Mouse (Mus musculus): ENCODE results near the gene Slc41a2. TPM values are rescaled to one million over a fixed set of nuclear protein-coding genes. Genes with fewer than 3 reads are reported as not detected.

Slc41a2 gene
- total RNA-seq, 1 experiment from 2014 or later, result 7.0 TPM

- no peak for ATAC-seq (replicated peaks; ENCODE audit: insufficient number of reproducible peaks, low FRiP score, low TSS enrichment, poor library complexity, severe bottlenecking)
These were observed 76.4 kb downstream of the Slc41a2 start for GRCm38 (mm10) chr10:83261264-83261663.

DNA sequence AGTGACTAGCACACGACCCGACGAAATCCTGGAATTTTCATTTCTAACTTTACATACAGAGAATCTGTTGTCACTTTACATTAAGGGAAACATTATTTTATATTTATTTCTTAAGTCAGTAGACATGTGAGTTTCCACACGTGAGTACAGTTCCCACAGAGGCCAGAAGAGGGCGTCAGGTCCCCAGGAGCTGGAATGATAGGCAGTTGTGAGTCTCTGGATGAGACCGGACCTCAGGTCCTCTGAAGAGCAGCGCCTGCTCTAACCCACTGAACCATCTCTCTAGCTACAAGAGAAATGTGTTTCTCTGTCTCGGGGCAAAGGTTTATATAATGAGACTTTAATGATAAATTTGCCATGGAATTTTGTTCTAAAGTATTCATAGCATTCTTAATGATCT, 86.3 kb downstream of the Slc41a2 start:
- ATAC-seq (replicated peaks; ENCODE audit: insufficient number of reproducible peaks, low FRiP score, low TSS enrichment, poor library complexity, severe bottlenecking), result no peak

DNA sequence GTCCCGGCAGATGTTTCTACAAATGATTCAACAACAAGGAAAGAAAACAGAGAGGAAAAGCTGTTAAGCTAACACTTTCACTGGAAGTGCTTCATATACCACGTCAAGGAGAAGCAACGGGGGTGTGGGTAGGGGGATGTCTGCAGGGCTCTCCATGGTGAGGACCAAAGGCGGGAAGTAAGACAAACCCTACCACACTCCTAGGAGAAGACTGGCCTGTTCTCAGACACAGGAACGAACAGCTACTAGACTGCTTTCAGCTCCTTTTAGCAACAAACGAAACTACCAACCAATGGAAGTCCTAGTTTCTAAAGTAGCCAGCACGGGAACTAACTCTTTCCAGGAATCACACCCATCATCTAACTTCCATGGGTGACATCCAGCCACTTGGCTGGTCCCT, 89.6 kb downstream of the Slc41a2 start:
- no peak for ATAC-seq (replicated peaks; ENCODE audit: insufficient number of reproducible peaks, low FRiP score, low TSS enrichment, poor library complexity, severe bottlenecking)

DNA sequence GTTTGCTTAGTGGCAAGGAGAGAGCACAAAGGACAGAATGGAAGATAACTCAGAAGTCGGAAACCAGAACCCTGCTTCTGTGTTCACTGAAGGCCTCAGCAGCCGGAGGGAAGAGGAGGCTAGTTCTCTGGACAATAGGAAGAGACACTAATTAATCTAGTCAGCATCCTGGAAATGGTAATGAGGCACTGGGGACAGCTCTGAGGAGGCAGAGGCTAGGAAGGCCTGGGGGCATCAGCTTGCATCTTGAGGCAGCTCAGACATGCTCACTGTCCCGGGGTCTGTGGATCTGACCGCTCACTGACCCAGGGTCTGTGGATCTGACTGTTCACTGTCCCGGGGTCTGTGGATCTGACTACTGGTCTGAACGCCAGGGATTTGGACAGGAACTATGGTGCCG, 92.0 kb downstream of the Slc41a2 start:
- no peak for ATAC-seq (replicated peaks; ENCODE audit: insufficient number of reproducible peaks, low FRiP score, low TSS enrichment, poor library complexity, severe bottlenecking)

GRCm38 (mm10) chr10:83244131-83244530, 93.6 kb downstream of the Slc41a2 start:
- no peak for ATAC-seq (replicated peaks; ENCODE audit: insufficient number of reproducible peaks, low FRiP score, low TSS enrichment, poor library complexity, severe bottlenecking)

DNA sequence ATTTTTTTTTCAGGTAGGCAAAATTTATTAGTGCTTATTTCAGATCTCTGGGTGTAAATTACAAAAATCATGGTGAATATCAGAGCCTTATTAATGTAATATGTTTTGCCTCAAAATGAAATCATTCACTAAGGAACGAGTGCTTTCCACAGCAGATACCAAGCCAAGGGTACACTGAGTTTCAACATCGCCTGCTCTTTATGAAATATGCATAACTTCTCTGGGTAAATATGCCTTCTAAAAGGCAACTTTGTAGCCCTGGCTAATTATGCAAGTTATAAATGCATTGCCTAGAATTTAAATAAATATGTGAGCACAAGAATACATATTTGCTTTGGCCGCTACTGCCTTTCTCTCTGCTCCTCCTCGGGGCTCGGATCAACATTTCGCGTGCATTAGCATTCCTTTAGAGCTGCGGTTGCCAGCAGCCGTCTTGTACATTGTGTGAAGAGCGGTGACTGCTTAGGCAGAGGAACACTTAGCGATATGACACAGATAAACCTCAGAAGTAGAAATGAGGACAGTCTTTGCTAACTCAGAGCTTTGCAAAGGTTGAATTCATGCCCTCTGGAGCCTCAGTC, 95.5 kb downstream of the Slc41a2 start:
- ATAC-seq (replicated peaks; ENCODE audit: insufficient number of reproducible peaks, low FRiP score, low TSS enrichment, poor library complexity, severe bottlenecking), result no peak

DNA sequence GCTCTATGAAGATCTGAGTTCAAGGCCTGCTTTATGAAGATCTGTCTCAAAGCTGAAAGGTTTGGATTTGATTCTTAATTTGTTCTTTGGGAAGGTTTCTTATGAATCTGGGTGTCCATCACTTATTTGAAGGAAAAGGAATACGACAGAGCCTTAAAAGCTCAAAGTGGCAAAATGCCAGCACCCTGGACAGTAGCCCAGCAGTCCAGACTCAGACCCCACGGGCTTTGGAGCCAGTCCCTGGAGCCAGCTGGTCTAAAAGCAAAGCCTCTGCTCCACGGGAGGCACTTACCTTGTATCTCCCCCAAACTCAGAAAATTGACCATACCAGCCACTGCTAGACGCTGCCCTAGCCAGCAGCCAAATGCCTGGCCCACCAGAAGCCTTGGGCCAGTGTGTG, 103.3 kb downstream of the Slc41a2 start:
- ATAC-seq (replicated peaks; ENCODE audit: insufficient number of reproducible peaks, low FRiP score, low TSS enrichment, poor library complexity, severe bottlenecking), result no peak

DNA sequence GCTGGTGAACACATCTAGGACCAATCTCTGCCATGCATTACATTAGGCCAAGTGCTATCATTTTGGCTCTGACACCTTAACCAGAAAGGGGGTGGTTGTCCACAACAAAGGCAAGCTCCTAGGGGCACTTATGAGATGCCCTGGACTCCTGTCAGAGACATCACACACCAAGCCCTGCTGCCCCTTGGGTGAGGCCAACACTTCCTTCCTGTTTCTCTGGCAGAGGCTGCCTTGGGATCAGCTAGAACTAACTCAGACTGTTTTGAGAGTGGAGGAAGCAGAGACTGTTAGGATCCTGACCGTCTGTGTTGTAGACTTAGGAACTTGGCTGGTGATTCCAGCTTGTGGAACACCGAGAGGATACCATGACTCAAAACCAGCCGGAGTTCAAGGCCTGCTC, 103.7 kb downstream of the Slc41a2 start:
- no peak for ATAC-seq (replicated peaks; ENCODE audit: insufficient number of reproducible peaks, low FRiP score, low TSS enrichment, poor library complexity, severe bottlenecking)

- ATAC-seq (replicated peaks; ENCODE audit: insufficient number of reproducible peaks, low FRiP score, low TSS enrichment, poor library complexity, severe bottlenecking), result no peak
These were observed 109.1 kb downstream of the Slc41a2 start for GRCm38 (mm10) chr10:83228626-83229025.

DNA sequence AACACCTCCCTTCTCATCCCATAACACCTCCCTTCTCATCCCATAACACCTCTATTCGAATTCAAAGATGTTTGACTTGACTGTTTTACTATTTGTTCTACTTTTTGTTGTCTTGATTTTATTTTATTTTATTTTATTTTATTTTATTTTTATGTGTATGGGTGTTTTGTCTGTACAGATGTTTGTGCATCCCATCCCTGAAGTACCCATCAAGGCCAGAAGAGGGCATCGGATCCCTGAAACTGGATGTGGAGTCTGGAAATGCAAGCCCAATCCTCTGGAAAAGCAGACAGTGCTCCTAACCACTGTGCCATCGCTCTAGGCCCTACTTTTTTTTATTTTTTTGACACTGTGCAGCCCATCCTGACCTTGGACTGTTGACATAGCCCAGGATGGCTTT, 112.7 kb downstream of the Slc41a2 start:
- no peak for ATAC-seq (replicated peaks; ENCODE audit: insufficient number of reproducible peaks, low FRiP score, low TSS enrichment, poor library complexity, severe bottlenecking)

GRCm38 (mm10) chr10:83220847-83221246, 116.8 kb downstream of the Slc41a2 start:
- ATAC-seq (replicated peaks; ENCODE audit: insufficient number of reproducible peaks, low FRiP score, low TSS enrichment, poor library complexity, severe bottlenecking), result no peak

GRCm38 (mm10) chr10:83220217-83220616, 117.5 kb downstream of the Slc41a2 start:
- ATAC-seq (replicated peaks; ENCODE audit: insufficient number of reproducible peaks, low FRiP score, low TSS enrichment, poor library complexity, severe bottlenecking), result no peak

GRCm38 (mm10) chr10:83219729-83220128, 118.0 kb downstream of the Slc41a2 start:
- peak; percentile 55; the same call in 1 of the 2 replicates for ATAC-seq (replicated peaks; ENCODE audit: insufficient number of reproducible peaks, low FRiP score, low TSS enrichment, poor library complexity, severe bottlenecking)

GRCm38 (mm10) chr10:83218778-83219177, 118.9 kb downstream of the Slc41a2 start:
- ATAC-seq (replicated peaks; ENCODE audit: insufficient number of reproducible peaks, low FRiP score, low TSS enrichment, poor library complexity, severe bottlenecking), result no peak

- no peak for ATAC-seq (replicated peaks; ENCODE audit: insufficient number of reproducible peaks, low FRiP score, low TSS enrichment, poor library complexity, severe bottlenecking)
These were observed 120.4 kb downstream of the Slc41a2 start for GRCm38 (mm10) chr10:83217256-83217655.

DNA sequence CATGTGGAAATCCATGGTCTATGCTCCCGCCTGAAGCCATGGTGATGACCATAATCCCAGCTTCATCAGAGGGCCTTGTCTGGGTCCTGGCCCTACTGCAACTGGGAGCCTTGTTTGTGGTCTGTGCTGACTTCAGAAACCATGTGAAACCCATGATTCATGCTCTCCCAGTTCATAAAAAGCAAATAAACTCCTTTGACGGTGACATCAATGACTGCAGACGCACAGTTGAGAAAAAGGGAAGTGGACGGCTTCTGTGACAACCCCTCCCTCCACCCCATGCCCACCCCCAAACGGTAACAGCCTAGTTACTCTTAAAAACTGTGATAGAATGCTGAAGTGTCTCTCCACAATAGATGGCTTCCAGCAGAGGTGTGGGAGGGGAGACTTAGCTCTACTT, 122.1 kb downstream of the Slc41a2 start:
- ATAC-seq (replicated peaks; ENCODE audit: insufficient number of reproducible peaks, low FRiP score, low TSS enrichment, poor library complexity, severe bottlenecking), result no peak

- ATAC-seq (replicated peaks; ENCODE audit: insufficient number of reproducible peaks, low FRiP score, low TSS enrichment, poor library complexity, severe bottlenecking), result no peak
These were observed 125.1 kb downstream of the Slc41a2 start for GRCm38 (mm10) chr10:83212618-83213017.

GRCm38 (mm10) chr10:83210968-83211583, 126.6 kb downstream of the Slc41a2 start:
- no peak for ATAC-seq (replicated peaks; ENCODE audit: insufficient number of reproducible peaks, low FRiP score, low TSS enrichment, poor library complexity, severe bottlenecking)

DNA sequence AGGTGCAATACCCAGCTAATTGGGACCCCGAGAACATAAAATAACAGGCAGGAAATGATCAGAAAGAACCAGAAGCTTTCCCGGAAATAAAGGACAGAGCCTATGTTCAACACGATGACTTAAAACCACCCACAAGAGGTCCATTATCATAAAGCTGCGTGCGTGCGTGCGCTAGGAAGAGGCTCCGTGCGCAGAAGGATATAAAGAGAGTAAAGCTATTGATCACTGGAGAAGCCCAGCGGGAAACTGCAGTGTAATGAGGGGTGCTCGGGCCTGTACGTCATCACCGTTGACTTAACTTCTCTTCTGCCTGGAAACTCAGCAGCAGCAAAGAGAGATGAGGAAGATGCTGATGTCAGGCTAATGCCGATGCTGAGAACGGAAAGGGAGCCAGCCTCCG, 127.6 kb downstream of the Slc41a2 start:
- no peak for ATAC-seq (replicated peaks; ENCODE audit: insufficient number of reproducible peaks, low FRiP score, low TSS enrichment, poor library complexity, severe bottlenecking)

- 0 out of 2 replicates have a peak, but pooled peaks have one; percentile 17 for ATAC-seq (replicated peaks; ENCODE audit: insufficient number of reproducible peaks, low FRiP score, low TSS enrichment, poor library complexity, severe bottlenecking)
These were observed 128.3 kb downstream of the Slc41a2 start for GRCm38 (mm10) chr10:83209388-83209787.

DNA sequence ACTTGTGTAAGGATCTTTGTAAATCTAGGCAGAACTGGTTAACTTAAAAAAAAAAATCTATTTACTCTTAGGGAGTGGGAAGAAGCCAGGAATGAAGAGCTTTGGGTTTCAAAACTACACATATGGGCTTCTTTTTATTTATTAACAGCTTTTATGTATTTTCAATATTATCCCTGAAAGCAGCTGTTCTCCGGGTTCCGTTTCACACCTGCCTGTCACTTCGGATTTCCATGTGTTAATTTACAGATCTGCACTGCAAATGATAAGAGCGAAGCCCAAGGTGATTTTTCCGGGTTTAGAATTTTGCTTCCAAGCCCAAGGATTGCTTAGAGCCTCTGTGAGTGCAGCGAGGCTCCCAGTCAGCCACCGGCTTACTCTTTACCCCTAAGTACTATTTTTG, 129.2 kb downstream of the Slc41a2 start:
- no peak for ATAC-seq (replicated peaks; ENCODE audit: insufficient number of reproducible peaks, low FRiP score, low TSS enrichment, poor library complexity, severe bottlenecking)

All from monocyte, adult 5-6 weeks (primary cell).